Mouse (Mus musculus): ENCODE data around the gene Nwd1.

Gene Nwd1

DNA sequence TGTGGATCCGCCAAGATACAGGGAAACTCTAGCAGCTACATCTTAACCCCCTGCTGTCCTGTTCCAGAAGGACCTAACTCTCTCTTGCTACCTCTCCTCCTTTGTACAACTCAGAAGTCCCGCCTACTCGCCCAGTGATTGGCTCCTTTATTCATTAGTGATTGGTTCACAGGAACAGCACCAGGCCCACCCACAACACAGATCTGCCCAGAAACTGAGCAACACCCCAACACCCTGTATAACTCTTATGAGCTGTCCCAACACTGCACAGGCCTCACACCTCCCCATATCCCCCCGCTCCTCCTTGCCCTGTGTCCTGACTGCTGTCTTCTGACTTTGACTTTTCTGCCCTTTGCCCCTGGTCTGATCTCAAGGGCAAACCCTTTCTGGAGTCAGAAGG lies 119.2 kb downstream of the Nwd1 start:
- DNase-seq, result no peak

- no peak for DNase-seq
These were observed 120.3 kb downstream of the Nwd1 start for GRCm38 (mm10) chr8:72766777-72767176.

Data from lung, postnatal 4 days (tissue).